Mouse (Mus musculus) liver, embryonic 14.5 days (tissue): ENCODE results near the gene Serinc1. TPM values are rescaled to one million over a fixed set of nuclear protein-coding genes. Genes with fewer than 3 reads are reported as not detected.

Source experiments
- ATAC-seq: fragments of 200-750 bp; cut with Nextera tagmentation; 2 replicates; pipeline ENCODE4 v1.8.0; 2017; ENCODE audit warnings: moderate number of reproducible peaks, mild to moderate bottlenecking, moderate library complexity; ENCODE audit not compliant: insufficient read depth
- DNase-seq, 3 experiments: peaks; one replicate each; pipeline ENCODE4 v3.0.0-alpha.2; 2012 to 2013; ENCODE audit warnings: low read depth in 3 of 3, low spot score in 3 of 3
- H3K27ac ChIP-seq: fragments of 300-500 bp; sonication (generic); 2 replicates; pipeline ENCODE4 v1.5.1; 2014; ENCODE audit warnings: moderate library complexity, mild to moderate bottlenecking, control low read depth, inconsistent platforms
- H3K27me3 ChIP-seq: fragments of 300-500 bp; sonication (generic); 2 replicates; pipeline ENCODE4 v1.6.1; 2014; ENCODE audit warnings: mild to moderate bottlenecking, low read length, moderate library complexity; ENCODE audit not compliant: control insufficient read depth, insufficient read depth
- H3K36me3 ChIP-seq: fragments of 300-500 bp; sonication (generic); replicated peaks from 2 replicates; pipeline ENCODE4 v1.6.1; 2014; ENCODE audit warnings: low read depth; ENCODE audit not compliant: control insufficient read depth, insufficient read depth
- H3K4me1 ChIP-seq, 2 experiments: fragments of 200-500 bp in 1 of 2; fragments of 300-500 bp in 1 of 2; sonication (generic) in 1 of 2; replicated peaks; 2 replicates each; pipeline ENCODE4 v1.6.1; 2012 to 2014; ENCODE audit warnings: antibody characterized with exemption in 1 of 2, inconsistent platforms in 1 of 2, low read length in 1 of 2; ENCODE audit not compliant: control insufficient read depth in 2 of 2, insufficient read depth in 2 of 2
- H3K4me2 ChIP-seq: fragments of 300-500 bp; sonication (generic); 2 replicates; pipeline ENCODE4 v1.6.1; 2014; ENCODE audit warnings: low read depth, mild to moderate bottlenecking, control low read depth, moderate library complexity
- H3K4me3 ChIP-seq, 2 experiments: fragments of 200-500 bp in 1 of 2; fragments of 300-500 bp in 1 of 2; sonication (generic) in 1 of 2; 2 replicates each; pipeline ENCODE4 v1.5.1; 2012 to 2014; ENCODE audit warnings: low read depth in 2 of 2, low read length in 2 of 2, mild to moderate bottlenecking in 2 of 2, control low read depth in 1 of 2, inconsistent platforms in 1 of 2, moderate library complexity in 1 of 2; ENCODE audit not compliant: insufficient read depth in 1 of 2
- H3K9ac ChIP-seq: fragments of 300-500 bp; sonication (generic); replicated peaks from 2 replicates; pipeline ENCODE4 v1.6.1; 2014; ENCODE audit warnings: mild to moderate bottlenecking, control low read depth, moderate library complexity
- H3K9me3 ChIP-seq: fragments of 300-500 bp; sonication (generic); 2 replicates; pipeline ENCODE4 v1.6.1; 2016; ENCODE audit warnings: low read length, mixed read lengths; ENCODE audit not compliant: control insufficient read depth
- CTCF ChIP-seq: IDR thresholded peaks from 2 replicates; pipeline ENCODE4 v1.5.1; 2016; ENCODE audit warnings: antibody characterized with exemption, low read depth, control low read depth
- EP300 ChIP-seq: IDR thresholded peaks from 2 replicates; pipeline ENCODE4 v1.6.1; 2016; ENCODE audit warnings: antibody characterized with exemption, low read depth
- WGBS: fragments of 180-500 bp; shearing (Covaris S2); extraction: QIAGEN DNeasy Blood & Tissue Kit; methylation state at CpG from one replicate; pipeline ENCODE4 v1.1.7; 2014; ENCODE audit not compliant: insufficient replicate concordance; 5-methylcytosine and 5-hydroxymethylcytosine counted together
- polyA plus RNA-seq, 2 experiments: library from polyadenylated mRNA; depleted of rRNA in 1 of 2; stranded (reverse) in 1 of 2; unstranded in 1 of 2; fragments of >200 nt; fragmentation: Nextera tagmentation in 1 of 2; extraction: Ambion mirVana in 1 of 2; gene quantifications; 2 replicates each; pipeline versions ENCODE4 v1.2.1 to v1.2.3; 2012 to 2014

The Serinc1 gene
- polyA plus RNA-seq, 2 experiments: 36.6 to 67.7 TPM

DNA sequence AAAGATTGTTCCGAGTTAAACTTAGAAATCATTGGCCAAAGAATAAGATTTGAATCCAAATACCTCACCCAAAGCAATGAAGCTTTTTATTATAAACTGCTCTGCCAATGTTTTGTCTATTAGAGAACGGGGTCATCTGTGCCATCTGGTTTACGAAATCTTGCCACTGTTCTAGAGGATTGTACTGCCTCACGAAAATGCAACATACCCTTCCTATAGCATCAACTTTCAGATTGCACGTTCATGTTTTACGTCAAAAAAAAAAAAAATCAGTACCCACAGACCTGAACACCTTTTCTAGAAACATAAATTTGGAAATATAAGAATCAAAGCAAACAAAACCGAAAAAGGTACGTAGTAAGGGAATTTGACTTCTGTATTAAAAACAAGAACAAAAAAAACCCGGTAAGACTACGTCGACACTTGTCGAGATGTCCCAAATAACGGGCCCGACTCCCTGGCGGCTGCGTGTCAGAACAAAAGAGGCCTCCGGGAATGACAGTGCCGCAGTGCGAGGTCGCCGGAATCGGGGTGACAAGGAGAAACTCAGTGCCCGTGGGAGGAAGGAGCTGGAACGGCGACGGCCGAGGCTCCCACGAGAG is 613 bp downstream of the Serinc1 start:
- H3K4me2 ChIP-seq: peak overlapping the region; percentile 84
- peak overlapping the region; percentile 77 to 94 for H3K4me3 ChIP-seq
- no peaks in the 10 kb centered on the region for H3K27me3 ChIP-seq
- H3K9ac ChIP-seq: peak overlapping the region; percentile 94
- ATAC-seq: no peak
- 3% methylated on average over 28 of the region's 28 CpGs for WGBS
- TF ChIP-seq CTCF (no peak), EP300 (no peak)
- peak overlapping the region; percentile 95 for H3K27ac ChIP-seq
- H3K9me3 ChIP-seq: no peaks in the 10 kb centered on the region
- H3K36me3 ChIP-seq: no peaks in the 10 kb centered on the region; the same call in 1 of the 2 replicates
- peak in 1 of 3 experiments; percentile 2 for DNase-seq
- H3K4me1 ChIP-seq: peaks cover 5 to 12% of the 10 kb centered on the region in 2 experiments

GRCm38 (mm10) chr10:57531076-57531475 is 1.3 kb downstream of the Serinc1 start:
- peak overlapping the region; percentile 95; the same call in 1 of the 2 replicates for H3K27ac ChIP-seq
- H3K4me2 ChIP-seq: peak overlapping the region; percentile 84
- 37% methylated on average over 2 of the region's 2 CpGs for WGBS
- peaks cover 5 to 12% of the 10 kb centered on the region in 2 experiments for H3K4me1 ChIP-seq
- peaks cover 2% of the 10 kb centered on the region; the same call in 1 of the 2 replicates for H3K36me3 ChIP-seq
- H3K27me3 ChIP-seq: no peaks in the 10 kb centered on the region
- H3K9ac ChIP-seq: peak overlapping the region; percentile 94
- no peak for TF ChIP-seq CTCF
- no peak for TF ChIP-seq EP300
- peak; percentile 11 to 48 (median 32) for DNase-seq
- no peaks in the 10 kb centered on the region for H3K9me3 ChIP-seq
- H3K4me3 ChIP-seq: peak overlapping the region; percentile 77 to 94
- no peak for ATAC-seq

GRCm38 (mm10) chr10:57526469-57526868 is 5.9 kb downstream of the Serinc1 start:
- 80% methylated on average over 5 of the region's 5 CpGs for WGBS

DNA sequence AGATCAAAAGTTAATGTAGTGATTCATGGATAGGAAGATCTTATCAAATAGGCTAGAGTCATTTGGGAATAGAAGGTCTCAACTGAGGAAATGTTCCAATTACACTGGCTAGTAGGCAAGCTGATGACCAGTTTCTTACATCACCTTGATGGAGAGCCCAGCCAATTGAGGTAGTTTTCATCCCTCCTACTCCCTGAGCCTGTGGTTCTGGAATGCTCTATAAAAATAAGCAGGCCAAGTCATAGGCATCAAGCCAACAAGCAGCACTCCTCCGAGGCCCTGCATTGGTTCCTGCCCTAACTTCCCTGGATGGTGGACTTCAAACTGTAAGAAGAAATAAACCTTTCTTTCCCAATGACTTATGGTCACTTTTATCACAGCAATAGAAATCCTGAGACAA is 17.1 kb downstream of the Serinc1 start:
- no peak overlapping the region for H3K27ac ChIP-seq
- 75% methylated on average over 1 of the region's 1 CpGs for WGBS
- no peaks in the 10 kb centered on the region for H3K9me3 ChIP-seq
- H3K4me3 ChIP-seq: no peak overlapping the region
- no peaks in the 10 kb centered on the region for H3K27me3 ChIP-seq
- no peak overlapping the region for H3K9ac ChIP-seq
- ATAC-seq: no peak
- H3K4me2 ChIP-seq: no peak overlapping the region
- H3K4me1 ChIP-seq: no peaks in the 10 kb centered on the region
- TF ChIP-seq EP300 (no peak), CTCF (no peak)
- H3K36me3 ChIP-seq: peaks cover 27% of the 10 kb centered on the region
- no peak for DNase-seq

More at GRCm38 (mm10) chr10:57526469-57526868, 5.9 kb downstream of the Serinc1 start:
- no peak for TF ChIP-seq CTCF
- TF ChIP-seq EP300: no peak
- peaks cover 23% of the 10 kb centered on the region for H3K36me3 ChIP-seq
- H3K4me2 ChIP-seq: no peak overlapping the region
- H3K27me3 ChIP-seq: no peaks in the 10 kb centered on the region
- H3K9me3 ChIP-seq: no peaks in the 10 kb centered on the region
- peaks cover 5 to 12% of the 10 kb centered on the region in 2 experiments for H3K4me1 ChIP-seq
- no peak for ATAC-seq
- H3K9ac ChIP-seq: no peak overlapping the region
- no peak for DNase-seq
- no peak overlapping the region for H3K4me3 ChIP-seq
- no peak overlapping the region for H3K27ac ChIP-seq

- H3K36me3 ChIP-seq: peaks cover 26% of the 10 kb centered on the region
- H3K4me3 ChIP-seq: no peak overlapping the region
- WGBS: 86% methylated on average over 2 of the region's 2 CpGs
- no peak overlapping the region for H3K27ac ChIP-seq
- H3K4me2 ChIP-seq: no peak overlapping the region
- H3K9ac ChIP-seq: no peak overlapping the region
- no peaks in the 10 kb centered on the region for H3K4me1 ChIP-seq
- no peak for ATAC-seq
- no peaks in the 10 kb centered on the region for H3K9me3 ChIP-seq
- TF ChIP-seq CTCF: no peak
- TF ChIP-seq EP300: no peak
- H3K27me3 ChIP-seq: no peaks in the 10 kb centered on the region
- no peak for DNase-seq
Measured at GRCm38 (mm10) chr10:57514616-57515015, 17.7 kb downstream of the Serinc1 start.
